Mouse (Mus musculus) adrenal gland, adult 8-10 months (tissue): ENCODE measurements at regions not wholly inside any gene's neighbourhood (a gene's known extent, or its start where the extent isn't known, plus 50 kb on each side); places are given as distances from the start of the nearest gene placed in this dataset.

Experiments
- DNase-seq: peaks from one replicate; pipeline ENCODE4 v3.0.0; 2022

DNA sequence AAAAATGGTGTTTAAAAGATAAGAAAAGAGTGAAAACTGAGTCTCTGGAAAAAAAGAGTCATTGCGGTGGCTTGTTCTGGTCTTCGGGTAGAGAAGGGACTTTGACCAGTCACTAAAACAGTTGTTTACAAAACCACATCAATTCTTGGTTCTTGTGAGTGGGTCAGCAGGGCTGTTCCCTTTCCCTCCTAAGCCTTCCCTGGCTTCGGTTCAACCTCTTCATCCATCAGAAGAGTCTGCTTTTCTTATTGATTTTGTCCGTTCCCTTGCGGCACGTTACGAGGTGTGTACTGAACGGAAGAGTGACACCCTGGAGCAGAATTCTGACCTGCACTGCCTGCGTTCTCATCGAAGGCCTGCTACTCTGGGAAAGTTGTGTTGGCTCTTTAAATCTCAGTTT, 229.1 kb upstream of the G2e3 start:
- no peak for DNase-seq

DNA sequence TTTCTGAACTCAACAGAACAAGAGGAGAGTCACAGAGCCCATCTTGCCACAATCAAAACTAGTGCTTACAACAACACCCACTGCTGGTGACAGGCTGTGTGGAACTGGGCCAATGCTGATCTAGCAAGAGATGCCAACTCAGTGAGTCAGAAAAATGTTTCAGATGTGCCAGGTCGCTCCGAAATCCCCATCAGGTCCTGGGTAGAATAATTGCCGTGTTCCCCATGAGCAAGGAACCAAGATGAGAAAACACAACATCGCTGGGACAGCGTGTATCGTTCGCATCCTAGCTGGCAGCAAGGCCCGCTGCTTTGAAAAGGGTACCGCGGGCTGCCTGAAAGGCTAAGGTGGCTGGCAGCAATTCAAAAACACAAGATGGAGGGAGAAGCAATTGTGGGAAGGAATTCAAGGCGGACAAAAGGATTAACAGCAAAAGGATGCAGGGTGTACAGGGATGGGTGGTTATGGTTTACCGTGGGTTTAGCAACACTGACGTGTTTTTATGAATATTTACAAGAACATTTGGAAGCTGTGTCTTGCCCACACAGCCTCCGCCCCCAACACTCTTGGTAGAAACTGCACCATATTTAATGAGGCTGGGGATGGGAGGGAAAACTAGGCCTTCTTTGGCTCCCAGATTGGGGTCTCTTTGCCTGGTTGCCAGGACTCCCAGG, 229.7 kb upstream of the G2e3 start:
- DNase-seq, result peak; percentile 7

DNA sequence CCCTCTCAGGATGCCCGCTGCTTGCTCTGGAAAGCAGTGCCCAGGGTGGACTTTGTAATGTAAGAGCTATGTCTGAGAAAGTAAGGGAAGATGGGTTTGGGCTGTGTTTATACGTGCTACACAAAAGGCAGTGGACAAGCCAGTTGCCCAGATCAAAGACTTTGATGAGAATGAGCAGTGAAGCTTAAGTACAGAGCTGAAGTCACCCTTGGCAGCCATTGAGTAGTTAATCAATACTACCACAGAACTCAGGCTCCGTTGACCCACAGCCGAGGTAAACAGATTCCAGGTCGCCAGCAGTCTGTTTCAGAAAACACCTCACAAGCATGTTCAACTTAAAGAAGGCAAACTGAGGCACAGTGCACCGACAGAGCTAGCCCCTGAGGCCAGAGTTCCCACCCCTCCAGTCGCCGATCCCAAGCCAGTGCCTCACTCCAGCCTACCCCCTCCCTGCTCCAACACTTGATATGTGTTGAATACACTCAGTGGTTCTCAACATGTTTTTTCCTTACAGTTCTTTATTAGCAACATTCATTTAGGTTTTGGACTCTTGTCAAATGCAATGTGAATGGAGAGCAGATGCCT, 230.3 kb upstream of the G2e3 start:
- DNase-seq, result no peak

- no peak for DNase-seq
These were observed 236.1 kb upstream of the G2e3 start for GRCm38 (mm10) chr12:51111811-51112210.

DNA sequence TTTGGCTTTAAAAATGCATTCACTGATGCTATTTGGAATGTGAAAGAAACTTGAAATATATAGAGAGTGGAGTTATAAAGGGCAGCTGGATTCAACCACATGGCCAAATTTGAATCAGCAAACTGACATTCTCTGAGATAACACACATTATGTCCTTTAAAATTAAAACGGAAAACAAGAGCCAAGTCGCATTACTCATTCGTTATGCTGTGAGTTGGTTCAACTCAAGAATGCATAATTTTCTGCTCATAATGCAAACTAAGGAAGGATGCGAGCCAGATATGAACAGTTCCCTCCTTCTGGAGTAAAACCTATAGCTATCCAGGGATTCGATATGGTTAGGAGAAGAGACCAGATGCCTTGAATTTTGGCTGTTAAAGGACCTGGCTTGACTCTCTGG, 239.8 kb upstream of the G2e3 start:
- no peak for DNase-seq

GRCm38 (mm10) chr12:51103541-51104042, 244.3 kb upstream of the G2e3 start:
- DNase-seq, result no peak

- DNase-seq, result no peak
These were observed 246.2 kb upstream of the G2e3 start for GRCm38 (mm10) chr12:51101636-51102035.

DNA sequence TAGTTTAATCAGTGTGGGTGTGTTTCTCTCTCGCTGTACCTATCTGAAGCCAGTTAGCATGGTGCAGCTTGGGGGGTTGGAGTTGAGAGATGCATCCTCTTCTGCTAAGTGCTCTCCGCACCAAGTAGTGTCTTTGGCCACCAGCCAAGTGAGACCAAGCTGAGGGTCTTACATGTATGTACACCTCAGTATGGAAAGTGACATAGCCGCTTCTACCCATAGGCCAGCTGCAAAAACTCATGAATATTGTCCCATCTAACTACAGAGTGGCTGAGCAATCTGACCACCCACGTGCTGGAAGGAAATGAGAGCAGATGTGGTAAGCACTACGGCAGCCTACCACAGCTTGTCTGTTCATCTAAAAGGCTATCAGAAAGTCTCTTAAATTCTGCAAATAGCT, 247.0 kb upstream of the G2e3 start:
- no peak for DNase-seq

GRCm38 (mm10) chr12:51095974-51096373, 251.9 kb upstream of the G2e3 start:
- no peak for DNase-seq

- no peak for DNase-seq
These were observed 258.5 kb upstream of the G2e3 start for GRCm38 (mm10) chr12:51089324-51089723.

- no peak for DNase-seq
These were observed 266.1 kb upstream of the G2e3 start for GRCm38 (mm10) chr12:51081809-51082208.

- DNase-seq, result no peak
These were observed 274.4 kb upstream of the G2e3 start for GRCm38 (mm10) chr12:51073503-51073902.

GRCm38 (mm10) chr12:51060931-51061330, 286.9 kb upstream of the G2e3 start:
- DNase-seq, result no peak

DNA sequence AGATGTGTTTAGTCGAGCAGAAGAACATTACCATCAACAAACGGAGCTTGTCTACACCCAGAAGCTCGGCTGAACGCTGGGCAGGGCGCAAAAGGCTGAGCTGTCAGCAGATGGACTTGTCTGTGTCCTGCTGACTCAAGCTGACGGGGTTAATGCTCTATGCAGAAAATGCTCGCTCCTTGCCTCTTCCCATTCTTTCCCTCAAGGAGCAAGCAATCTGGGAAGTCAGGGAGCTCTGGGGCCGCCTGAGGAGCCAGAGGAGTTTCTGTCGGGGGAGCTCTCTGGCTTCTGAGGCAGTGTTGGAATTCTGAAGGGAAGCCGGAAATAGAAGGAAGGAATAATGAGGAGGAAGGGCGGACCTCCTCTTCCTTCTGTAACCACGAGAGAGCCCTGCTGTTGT, 289.3 kb upstream of the G2e3 start:
- no peak for DNase-seq

GRCm38 (mm10) chr12:51058104-51058503, 289.8 kb upstream of the G2e3 start:
- no peak for DNase-seq

DNA sequence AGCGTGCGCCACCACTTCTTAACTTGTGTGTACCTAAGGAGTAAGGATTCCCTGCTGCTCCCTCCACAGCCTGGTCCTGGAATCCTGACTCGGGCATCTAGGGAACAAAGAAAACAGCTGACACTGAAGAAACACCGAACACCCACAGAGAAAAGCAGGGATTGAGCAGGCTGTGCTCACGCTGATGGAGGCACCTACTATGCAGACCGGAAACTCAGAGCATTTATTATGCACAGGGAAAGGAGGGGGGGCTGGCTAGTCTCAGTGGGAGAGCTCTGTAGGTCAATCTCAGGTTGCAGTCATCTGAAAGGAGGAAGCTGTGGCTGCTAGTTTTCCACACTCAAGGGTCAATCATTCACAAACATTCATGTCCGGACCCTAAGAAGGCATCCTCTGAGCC, 300.7 kb upstream of the G2e3 start:
- no peak for DNase-seq

GRCm38 (mm10) chr12:51045437-51045836, 302.4 kb upstream of the G2e3 start:
- DNase-seq, result no peak

GRCm38 (mm10) chr12:51045020-51045419, 302.8 kb upstream of the G2e3 start:
- DNase-seq, result no peak

- DNase-seq, result no peak
These were observed 315.7 kb upstream of the G2e3 start for GRCm38 (mm10) chr12:51032193-51032592.

- DNase-seq, result no peak
These were observed 319.2 kb upstream of the G2e3 start for GRCm38 (mm10) chr12:51028601-51029174.

DNA sequence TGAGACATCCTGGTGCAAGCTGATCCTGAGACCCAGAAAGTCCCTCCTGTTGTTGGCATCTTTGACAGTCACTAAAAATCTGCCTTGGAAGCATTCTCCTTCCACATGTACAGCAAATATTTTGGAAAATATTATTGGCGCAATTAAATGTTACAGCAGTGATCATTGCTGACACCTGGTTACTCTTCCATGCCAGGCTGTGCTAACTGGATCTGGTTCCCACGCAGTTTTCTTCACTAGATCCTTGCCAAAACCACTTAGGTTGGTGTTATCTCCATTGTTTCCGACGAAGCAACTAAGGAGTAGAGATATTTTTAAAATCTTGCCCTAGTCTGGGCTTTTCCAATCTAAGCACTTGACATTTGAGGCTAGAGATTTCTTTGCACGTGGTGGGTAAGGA, 321.8 kb upstream of the G2e3 start:
- DNase-seq, result no peak

DNA sequence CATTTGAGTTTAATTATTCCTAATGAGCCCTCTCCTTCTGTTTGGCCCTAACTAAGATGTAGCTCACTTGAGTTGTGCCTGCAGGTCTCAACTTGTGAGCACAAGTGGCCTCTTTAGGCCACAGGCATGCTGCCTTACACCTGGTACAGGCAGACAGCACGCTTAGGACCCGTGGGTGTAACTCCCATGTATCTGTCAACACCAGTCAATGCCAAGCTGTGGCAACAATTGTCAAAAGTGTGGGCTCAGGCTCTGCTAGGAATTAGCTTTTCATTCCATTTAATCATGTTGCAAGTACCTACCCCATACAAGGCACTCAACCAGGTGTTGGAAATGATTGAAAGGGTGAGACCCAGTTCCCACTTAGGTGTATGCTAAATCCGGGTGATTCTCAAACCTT, 322.3 kb upstream of the G2e3 start:
- no peak for DNase-seq

DNA sequence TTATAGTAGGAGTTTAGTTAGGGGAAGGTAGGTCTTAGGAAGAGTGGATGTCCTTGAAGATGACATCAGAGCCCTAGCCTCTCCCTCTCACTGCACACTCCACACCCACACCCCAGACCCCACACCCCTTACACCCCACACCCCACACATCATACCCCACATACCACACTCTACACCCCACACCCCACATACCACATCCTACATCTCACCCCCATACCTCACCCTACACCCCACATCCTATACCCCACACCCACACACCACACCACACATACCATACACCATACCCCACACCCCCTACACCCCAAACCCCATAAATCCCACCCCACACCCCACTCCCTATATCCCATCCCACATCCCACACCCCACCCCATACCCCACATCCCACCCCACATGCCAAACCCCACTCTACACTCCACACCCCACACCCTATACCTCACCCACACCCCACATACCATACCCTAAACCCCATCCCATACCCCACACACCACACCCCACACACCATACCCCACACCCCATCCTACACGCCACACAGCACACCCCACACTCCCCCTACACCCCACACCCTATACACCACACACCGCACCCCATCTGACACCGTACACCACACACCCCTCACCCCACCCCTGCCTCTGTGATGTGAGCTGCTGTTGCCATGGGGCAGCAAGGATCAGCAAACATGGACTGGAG, 323.7 kb upstream of the G2e3 start:
- no peak for DNase-seq

- DNase-seq, result no peak
These were observed 329.7 kb upstream of the G2e3 start for GRCm38 (mm10) chr12:51018185-51018584.
